Mouse (Mus musculus) neural tube, embryonic 10.5 days (tissue): ENCODE measurements around the gene Ube2h.
A peak's percentile ranks its signal among the peaks of the same experiment; 100 is the strongest.

ENCODE experiments used
- DNase-seq: peaks from one replicate; pipeline ENCODE4 v3.0.0-alpha.2; 2017; ENCODE audit warnings: low spot score; ENCODE audit errors: extremely low spot score

Ube2h gene

DNA sequence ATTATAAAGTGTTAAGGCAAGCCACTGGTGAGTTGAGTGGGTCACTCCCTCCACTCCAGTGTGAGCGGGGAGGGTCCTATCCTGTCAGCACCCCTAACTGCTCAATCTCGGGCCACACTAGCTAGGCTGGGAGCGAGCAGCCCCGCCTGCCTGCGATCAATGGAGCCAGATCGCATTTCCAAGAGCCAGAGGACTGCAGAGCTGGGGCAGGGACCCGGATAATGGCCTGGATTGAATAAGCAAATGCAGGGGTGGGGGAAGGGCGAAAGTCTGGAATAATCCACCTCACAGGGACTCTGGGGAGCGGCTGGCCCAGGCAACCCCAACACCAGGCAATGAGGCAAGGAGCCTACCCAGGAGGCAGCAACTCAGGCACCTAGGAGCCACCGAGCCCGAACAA, 137.1 kb downstream of the Ube2h start:
- peak; percentile 42 for DNase-seq

DNA sequence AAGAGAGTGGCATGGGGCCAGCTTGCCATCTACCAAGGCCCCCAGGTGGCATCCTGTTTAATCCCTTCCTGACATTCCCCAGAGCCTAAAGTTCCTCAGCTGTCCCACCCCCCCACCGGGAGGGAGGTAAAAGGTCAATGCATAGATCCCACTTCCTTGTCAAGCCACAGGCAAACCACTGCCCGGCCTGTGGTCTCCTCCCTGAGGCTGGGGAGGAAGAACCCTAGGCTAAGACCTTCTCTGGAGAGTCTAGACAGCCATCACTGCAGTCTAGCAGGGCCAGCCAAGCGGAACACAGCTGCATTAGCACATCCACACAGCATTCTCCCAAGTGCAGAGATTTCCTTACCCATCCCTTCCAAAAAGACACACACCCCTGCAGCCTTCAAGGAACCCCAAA, 138.0 kb downstream of the Ube2h start:
- no peak for DNase-seq

DNA sequence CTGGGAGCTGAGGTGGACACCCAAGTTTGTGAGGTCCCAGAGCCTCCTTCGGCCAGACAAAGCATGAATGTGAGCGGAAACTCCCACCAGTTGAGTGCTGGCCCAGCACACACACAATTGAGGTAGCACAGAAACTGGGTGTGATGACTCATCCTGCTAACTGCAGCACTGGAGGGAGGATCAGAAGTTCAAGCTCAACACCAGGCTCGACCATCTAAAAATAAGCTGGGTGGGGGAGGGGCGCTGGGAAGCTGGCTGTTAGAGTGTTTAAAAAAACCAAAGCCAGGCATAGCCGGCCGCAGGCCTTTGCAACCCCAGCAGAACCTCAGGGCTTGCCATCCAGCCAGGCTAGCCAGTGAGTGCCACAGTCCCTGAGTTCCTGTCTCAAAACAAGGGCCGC, 142.2 kb downstream of the Ube2h start:
- DNase-seq, result no peak

DNA sequence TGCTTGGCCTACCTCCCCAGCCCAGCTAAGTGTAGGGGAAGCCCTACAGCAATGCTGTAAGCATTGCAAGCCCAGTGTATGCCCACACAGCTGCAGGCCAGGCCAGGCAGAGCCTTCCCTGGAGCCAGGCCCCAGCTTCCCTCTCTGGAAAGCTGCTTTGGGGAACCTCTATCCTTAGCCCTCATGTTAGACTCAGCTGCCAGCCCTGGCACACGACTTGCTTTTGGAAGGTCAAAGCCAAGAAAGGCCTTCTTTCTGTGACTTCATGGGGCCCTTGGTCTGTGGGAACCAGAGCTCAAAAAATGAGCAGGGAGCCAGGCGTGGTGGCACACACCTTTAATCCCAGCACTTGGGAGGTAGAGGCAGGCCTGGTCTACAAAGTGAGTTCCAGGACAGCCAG, 142.7 kb downstream of the Ube2h start:
- no peak for DNase-seq
